Mouse (Mus musculus): Measurements from ENCODE around the gene Gm21170. TPM values are rescaled to one million over a fixed set of nuclear protein-coding genes. Genes with fewer than 3 reads are reported as not detected.
"Not testable (repeated sequence)": the region's sequence is repeated elsewhere in the genome, so short reads cannot be mapped to it uniquely, and the experiment has no call there.

Gm21170 gene
- not detected for total RNA-seq (2021)
- long read RNA-seq, experiment 1, result 0 reads
- long read RNA-seq, experiment 2, result 0 reads

DNA sequence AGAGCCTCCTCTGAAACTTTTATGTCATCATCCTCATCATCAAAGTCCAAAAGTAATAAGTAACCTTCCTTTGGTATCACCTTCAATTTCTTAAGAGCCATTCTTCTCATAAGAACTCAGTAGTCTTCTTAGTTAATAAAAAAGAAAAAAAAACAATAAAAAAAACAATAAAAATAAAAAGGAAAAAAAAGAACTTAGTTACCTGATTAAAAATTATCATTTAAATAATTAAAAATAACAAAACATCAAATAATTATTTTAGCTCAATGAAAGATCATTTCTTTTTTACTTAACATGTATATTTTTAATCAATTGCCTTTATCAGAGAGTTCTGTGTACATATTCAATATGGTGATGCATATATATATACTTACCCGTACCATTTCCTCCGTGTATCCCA is at the start of gene Gm21170:
TSS of gene Gm21170 (minus strand) at position 101 of the 400 bp plus-strand sequence.
- DNase-seq; intact Hi-C loops (cut with DNase I; ENCODE audit: low total_unique reads): not testable (repeated sequence)

Other genes starting within 250 kb of the Gm21170 start
- not detected for gene Gm21256, start 240.1 kb downstream of the Gm21170 start, total RNA-seq (2021)